Mouse (Mus musculus) retina, embryonic 14.5 days (tissue): ENCODE measurements around the gene Txlna.
A peak's percentile ranks its signal among the peaks of the same experiment; 100 is the strongest.

Source experiments
- DNase-seq: peaks from one replicate; pipeline ENCODE4 v3.0.0-alpha.2; 2015; ENCODE audit warnings: low spot score

Gene Txlna

DNA sequence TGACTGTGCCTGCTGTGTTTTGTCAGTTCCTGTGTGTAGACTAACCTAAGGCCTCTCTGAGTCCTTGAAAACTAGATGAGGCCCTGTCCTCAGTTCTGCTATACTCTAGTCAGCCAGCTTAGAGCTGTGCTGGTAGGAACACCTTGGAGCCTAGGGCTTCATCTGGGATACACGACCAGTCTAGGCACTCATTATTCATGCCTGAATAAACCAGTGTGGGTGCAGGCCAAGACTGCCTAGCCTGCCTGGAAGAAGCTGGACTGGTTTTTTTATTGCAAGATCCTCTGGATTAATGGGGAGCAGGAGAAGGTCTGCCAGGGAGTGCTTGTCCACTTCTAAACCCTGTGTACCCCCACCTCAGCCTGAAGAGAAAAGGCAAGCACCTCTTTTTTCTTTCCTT, 53.9 kb downstream of the Txlna start:
- no peak for DNase-seq

- DNase-seq = no peak
These were observed 55.1 kb downstream of the Txlna start for GRCm38 (mm10) chr4:129585773-129586172.

DNA sequence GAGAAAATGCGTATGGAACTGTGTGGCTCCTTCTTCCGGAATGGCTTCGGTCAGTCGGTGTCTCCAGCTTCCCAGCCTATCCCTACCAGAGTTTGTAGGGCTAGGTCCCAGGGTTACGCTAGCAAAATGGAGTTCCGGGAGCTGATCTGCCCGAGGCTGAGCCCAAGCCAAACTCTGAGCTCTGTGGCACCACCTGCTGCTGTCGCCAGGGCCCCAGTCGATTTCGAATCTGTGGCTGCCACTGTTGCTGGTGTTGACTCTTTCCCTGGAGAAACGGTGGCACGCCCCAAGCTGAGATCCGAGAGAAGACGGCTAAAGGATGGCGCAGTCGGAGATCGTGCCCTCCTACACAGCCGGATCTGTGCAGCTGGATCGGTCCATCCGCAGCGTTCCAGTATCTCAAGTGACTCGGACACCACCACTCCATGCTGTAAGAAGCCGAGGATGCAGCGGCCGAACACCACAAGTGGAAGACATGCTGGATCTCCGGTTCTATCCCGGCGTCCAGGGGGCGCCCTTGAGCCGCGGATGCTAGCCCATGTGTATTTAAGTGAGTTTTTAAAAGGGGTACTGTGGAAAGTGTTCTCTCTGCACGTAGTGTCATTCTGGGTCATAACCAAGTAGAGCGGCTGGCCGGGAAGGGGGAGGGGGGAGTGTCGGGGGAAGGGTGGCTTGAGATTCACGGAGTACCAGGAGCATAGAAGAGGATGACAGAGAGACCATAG, 55.8 kb downstream of the Txlna start:
- peak; percentile 84 for DNase-seq

GRCm38 (mm10) chr4:129584370-129584769, 56.5 kb downstream of the Txlna start:
- no peak for DNase-seq

GRCm38 (mm10) chr4:129582251-129582650, 58.6 kb downstream of the Txlna start:
- DNase-seq = no peak

DNA sequence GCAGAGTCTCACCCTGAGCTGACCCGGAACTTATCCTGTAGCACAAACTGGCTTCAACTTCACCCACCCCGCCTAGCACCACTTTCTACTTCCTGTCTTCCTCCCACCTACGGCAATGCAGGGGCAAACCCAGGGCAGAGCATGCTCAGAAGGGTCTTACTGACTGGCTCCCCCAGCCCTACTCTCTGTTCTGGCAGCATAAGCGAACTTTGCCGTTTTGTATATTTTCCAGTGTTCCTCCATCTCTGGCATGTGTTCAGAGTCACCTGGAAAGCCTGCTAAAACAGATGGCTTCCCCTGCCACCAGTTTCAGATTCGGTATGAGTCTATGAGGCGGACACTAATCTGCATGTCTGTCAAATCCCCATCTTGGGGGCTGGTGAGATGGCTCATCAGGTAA, 60.5 kb downstream of the Txlna start:
- no peak for DNase-seq

GRCm38 (mm10) chr4:129578466-129578865, 62.4 kb downstream of the Txlna start, which contains the start of gene Fam167b:
Gene Fam167b (minus strand): TSS chr4:129578549.
- DNase-seq = no peak

GRCm38 (mm10) chr4:129577688-129578087, 63.2 kb downstream of the Txlna start:
- DNase-seq = no peak

DNA sequence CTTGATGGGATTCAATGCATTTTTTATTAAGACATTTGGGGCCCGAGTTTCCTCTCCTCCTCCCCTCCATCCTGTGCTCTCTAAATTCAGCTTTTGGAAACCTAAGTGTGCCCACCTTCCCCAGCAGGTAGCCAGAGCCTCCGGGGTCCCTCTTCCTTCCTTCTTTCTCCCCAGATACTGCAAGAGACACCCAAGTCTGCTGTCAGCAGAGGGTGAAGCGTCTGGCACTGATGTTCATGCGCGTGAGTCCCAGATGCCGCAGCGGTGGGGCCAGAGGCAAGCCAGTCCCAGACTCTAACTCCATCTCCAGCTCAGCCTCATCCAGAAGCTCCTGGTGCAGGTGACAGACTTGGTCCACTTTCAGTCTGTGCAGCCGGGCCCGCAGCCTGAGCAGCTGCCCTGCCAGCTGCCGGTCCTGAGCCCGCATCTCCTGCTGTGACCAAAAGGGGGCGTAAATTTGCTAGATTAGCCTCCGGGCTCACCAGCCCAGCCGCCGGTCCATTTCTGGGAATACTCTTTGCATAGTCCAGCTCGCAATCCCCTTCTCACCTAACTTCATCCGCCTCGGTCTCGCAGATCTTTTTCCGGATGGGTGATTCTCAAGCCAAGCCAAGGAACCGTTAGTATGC, 63.9 kb downstream of the Txlna start:
- DNase-seq = peak; percentile 92
